Mouse (Mus musculus) left cerebral cortex, adult 11 months (tissue): ENCODE measurements around the gene Theg.

Experiments used
- DNase-seq: peaks from one replicate; pipeline ENCODE4 v3.0.0; 2022; ENCODE audit warnings: low spot score

Gene Theg

DNA sequence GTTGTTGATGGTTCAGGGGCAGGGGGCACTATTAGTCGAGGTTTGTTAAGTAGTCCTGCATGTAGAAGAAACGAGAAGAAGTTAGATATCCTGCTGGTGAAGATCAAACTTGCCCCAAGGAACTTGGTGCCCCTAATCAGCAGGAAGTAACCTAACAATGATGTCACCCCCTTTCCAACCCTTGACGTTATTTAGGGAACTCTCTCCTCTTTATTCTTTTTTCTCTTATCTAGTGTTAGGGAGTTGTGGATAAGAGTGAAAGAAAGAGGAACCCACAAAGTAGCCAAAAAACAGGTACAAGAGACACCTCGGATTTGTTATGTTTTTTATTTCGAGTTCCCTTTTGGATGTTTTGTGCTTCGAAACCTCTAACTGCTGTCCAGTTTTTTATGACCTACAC, 7.0 kb upstream of the Theg start:
- no peak for DNase-seq

DNA sequence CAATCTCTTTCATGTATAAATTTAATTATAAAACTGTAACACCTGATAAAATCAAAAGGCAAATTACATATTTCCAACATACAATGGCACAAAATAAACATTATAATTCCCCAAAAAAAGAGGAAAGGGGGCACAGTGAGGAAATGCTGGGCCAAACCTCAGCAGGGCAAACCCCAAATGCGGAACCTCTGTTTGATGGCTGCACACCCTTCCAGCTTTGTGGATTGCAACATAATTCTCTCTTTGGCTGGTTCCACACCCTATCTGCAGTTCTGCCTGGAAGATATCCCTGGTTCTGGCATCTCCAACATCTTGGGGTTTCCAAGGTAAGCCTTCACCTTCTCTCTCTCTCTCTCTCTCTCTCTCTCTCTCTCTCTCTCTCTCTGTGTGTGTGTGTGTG, 3.6 kb upstream of the Theg start:
- DNase-seq: no peak

DNA sequence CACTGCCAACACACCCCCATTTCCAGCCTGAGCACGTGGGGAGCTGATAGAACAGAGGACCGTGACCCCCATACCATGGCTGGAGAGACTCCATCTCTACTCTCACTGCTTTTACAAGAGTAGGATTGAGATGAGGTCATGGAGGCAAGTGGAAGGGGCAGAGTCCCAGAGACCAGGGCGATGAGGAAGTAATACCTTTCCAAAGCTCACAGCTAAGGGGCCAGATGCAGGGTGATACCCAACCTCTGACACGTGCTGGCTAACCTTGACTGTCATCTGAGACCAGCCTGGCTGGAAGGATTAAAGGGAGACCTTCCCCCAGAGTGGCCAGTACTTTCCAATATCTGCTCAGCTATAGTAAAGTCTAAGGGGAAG, 608 bp upstream of the Theg start:
- no peak for DNase-seq

DNA sequence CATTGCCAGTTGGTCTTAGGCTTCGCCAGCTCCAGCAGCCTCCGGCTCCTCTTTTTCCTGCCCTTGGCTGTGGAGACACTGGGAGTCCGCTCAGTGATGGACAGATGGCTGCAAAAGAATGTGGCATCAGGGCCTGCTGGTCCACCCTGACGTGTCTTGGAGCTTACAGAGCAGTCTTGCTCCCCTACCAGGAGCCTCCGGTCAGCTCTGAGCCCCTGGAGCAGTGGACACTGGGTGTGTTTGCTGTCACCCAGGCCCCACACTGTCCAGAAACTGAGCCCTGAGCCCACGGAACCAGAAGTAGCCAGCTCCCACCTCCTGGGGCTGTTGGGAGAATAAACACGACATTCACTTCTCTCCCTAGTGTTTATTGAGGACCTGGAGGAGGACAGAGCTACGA, 888 bp downstream of the Theg start:
- no peak for DNase-seq

DNA sequence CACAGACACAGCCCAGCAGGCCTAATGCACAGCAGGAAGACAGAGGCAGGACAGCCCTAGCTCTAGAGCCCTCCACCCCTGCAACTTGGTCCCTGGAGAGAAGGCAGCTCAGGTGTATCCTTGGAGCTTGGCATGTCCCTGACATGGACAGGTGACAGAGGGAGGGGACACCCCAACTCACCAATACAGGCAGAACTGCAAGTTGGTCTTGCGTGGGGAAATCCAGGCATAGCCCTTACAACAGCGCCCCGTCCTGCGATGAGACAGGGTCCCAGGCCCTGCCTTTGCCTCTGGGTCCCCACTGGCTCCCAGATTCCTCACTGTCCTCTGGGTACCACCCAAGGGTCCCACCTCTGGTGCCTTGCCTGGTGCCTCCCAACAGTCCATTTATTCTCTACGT, 1.4 kb downstream of the Theg start:
- DNase-seq: no peak

DNA sequence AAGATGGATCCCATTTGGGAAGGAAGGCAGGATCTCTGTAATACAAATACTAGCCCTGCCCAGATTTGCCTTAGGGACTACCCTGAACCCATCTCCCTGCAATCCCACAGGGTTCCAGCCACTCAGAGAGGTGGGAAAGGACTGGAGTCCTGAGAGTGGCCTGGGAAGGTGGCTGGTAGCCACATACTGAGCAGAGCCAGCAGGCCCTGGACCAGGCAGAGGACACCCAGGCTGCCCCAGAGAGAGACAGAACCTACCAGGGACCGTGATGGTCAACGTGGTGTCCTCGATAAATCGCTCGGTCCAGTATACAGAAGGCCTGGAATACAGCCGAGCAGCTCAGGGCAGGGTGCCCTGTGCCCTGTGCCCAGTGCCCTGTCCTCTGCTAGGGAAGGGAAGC, 2.0 kb downstream of the Theg start:
- no peak for DNase-seq

DNA sequence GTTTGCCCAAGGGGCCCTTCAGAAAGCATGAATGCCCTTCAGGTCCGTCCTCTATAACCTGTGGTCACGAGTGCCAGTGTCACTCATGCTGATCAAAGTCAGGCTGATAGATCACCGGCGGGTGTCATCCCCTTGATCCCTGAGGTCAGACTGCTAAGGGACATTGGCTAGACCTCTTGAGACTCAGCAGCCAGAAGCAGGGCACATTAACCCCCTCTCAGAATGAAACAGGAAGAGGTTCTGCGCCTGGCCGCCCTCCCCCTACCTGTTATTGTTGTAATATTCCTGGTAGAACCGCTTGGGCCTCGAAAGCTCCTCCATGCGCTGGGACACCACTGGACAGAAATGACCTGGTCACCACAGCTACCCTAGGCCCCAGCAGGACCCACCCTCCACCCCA, 2.7 kb downstream of the Theg start:
- no peak for DNase-seq

DNA sequence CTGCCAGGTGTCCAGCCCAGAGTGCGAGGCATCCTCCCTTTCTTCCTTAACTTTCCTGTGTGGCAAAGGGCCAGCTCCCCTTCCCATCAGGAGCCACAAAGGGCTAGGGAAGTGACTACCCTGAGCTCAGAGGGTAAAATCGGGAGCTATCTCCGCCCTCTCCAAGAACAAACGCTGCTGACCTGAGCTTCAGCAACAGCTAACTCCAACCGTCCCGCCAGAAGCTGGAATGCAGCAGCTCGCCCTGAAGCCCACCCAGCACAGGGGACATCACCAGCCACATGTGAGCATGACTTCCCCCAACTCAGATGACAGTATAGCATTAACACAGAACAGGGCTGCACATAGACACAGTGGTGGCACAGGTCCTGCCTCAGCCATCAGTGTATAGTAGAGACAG, 3.1 kb downstream of the Theg start:
- DNase-seq: no peak

DNA sequence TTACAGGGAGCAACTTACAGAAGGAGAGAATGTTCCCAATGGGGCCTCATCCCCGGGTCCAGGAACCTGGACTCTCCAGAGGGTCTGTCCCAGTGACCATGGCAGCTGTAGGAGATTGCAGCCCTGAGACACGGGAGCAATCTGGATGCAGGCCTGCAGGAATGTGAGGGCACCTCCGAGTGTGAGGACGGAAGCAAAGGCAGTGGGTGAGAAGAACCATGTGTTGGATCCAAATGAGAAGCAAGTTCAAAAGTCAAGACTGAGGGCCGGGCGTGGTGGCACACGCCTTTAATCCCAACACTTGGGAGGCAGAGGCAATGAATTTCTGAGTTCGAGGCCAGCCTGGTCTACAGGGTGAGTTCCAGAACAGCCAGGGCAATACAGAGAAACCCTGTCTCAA, 5.6 kb downstream of the Theg start:
- DNase-seq: no peak

DNA sequence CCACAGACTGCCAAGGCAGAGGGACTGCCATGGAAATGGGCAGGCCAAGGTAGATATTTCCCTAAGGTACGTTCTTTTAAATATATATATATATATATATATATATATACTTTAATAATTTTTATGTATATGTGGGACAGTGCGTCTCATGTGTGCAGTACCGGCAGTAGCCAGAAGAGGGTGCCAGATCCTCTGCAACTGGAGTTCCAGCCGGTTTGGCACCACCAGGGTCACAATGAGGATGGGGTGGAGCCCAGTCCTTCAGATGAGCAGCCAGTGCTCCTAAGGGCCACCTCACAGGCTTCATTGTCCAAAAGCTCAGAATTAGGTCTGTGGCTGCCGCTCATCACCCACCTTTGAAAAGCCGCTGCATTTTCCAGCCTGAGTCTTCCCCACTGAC, 6.3 kb downstream of the Theg start:
- no peak for DNase-seq

DNA sequence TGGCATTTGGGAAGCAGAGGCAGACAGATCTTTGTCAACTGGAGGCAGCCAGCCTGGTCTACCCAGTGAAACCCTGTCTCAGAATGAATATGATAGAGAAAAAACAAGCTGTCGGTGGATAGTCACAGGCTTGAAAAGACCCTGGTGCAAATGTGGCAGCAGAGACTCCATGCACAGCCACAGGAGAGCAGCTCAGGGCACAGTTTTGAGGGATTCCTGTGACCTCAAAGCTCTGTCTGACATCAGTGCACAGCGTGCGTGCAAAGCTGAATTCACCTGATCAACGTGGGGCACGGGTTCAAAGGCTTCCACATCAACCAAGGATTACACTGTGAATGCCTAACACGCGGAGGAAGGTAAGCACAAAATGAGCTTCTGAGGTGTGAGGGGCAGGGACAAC, 6.8 kb downstream of the Theg start:
- DNase-seq: no peak

DNA sequence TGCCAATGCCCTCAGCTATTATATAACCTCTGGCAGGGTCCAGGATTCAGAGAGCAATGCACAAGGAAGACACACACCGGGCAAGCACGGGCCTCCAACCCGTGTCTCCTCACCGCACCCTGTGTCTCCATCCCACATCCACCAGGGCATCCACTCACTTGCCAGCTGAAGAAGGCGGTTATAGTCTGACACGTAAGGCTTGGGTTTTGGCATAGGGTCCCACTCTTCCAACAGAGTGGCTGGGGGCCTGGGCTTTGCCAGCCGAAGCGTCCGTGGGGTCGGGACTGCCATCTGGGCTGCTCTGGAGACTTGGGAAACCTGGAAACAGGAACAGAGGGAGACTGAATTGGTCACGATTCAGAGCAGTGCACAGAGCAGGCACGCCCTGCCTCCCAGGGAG, 7.3 kb downstream of the Theg start:
- DNase-seq: no peak

DNA sequence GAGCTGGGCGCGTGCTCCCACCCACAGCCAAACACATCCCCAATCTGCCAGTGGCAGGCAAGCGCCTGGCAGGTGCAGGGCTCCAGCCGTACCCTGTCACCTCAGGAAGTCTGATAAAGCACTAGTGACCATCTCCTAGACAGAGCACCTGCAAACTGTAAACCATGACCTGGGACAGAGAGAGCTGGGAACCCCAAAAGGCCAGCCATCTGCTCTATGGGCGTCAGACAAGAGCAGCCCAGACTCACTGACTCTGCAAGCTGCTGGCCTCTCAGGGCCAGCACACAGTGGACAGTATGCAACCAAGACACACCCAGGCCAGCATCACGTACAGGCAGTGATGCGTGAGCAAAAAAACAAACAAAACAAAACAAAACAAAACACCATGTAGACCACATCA, 8.2 kb downstream of the Theg start:
- DNase-seq: no peak

DNA sequence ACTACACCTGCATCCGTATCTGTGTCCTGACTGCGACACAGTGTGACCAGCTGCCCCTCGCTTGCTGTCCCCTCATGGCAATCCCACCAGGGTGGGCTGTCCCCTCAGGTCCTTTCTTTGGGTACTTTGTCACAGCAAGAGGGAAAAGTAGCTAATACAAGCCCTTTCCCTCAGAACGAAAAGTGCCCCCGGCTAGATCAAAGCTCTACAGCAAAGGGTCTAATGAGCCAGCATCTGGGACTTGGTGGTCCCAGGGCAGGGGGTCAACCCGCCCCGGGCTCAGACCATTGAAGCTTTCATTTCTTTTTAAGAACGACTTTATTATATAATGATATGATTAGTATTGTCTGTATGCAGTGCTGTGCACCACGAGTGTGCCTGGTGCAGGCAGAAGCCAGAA, 8.9 kb downstream of the Theg start:
- DNase-seq: no peak

DNA sequence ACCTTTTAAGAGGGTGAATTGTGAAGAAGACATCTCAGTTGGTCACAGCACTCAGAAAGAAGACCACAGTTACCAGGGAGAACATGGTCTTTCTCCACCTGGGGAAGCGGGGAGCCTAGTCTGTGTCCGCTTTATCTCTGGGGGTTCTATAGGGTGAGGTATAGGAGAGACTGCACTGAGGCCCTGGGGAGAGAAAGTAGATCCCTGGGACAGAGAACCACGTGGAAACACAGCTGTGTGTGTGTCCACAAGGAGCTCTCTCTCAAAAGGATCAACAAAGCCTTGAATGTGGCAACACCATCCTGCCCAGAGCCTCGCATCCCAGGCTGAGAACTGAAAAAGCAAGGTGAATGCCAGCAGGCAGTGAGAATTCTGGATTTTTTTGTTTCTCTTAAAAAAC, 9.8 kb downstream of the Theg start:
- no peak for DNase-seq

DNA sequence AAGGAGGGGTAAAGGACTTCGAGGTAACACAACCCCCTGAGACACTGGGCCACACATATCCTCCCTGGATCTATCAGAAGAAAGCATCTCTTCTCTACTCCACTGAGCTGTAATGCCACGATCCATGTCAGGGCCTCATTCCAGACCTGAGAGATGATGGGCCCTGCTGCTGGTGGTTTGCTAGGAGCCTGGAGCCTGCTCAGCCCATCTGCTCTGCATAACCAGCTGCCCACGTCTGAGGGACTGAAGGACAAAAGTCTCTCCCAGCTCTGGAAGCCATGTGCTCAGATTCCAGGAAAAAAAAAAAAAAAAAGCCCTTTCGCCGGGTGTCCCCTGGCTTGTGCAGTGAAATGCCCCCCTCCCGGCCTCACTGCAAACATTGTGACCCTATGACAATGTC, 11.4 kb downstream of the Theg start:
- no peak for DNase-seq

DNA sequence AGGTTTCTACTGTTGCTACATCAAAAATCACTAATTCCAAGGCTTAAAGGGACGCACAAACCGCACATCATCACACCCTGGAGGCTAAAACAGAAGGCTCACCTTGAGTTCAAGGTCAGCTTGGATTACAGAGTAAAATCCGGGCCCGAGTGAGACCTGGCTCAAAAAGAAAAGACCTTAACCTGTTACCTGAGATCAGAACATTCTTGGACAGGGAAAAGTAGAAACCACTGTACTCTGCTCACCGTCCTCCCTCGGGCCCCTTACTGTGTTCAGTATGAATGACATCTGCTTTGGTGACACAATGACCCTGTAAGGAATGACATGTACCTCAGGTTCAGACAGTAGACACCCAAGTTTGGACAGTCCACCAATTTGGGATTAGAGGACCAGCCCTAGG, 12.3 kb downstream of the Theg start:
- DNase-seq: no peak

DNA sequence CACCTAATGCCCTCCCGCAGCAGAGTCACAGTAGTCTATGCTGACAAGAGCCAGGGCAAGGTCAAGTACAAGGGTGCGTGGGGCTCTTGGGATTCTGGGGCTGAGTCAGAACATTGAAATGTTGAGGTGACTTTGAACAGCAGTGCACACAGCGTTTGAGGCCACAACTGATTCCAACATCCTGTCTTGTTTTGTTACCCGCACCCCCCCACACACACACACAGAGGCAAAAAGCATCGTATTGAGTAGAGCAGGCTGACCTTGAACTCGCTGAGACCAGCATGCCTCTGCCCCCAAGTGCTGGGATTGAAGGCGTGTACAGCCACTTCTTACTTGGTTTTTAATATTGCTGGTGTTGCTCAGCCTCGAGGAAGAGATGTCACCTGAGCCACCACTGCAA, 12.8 kb downstream of the Theg start:
- DNase-seq: no peak

DNA sequence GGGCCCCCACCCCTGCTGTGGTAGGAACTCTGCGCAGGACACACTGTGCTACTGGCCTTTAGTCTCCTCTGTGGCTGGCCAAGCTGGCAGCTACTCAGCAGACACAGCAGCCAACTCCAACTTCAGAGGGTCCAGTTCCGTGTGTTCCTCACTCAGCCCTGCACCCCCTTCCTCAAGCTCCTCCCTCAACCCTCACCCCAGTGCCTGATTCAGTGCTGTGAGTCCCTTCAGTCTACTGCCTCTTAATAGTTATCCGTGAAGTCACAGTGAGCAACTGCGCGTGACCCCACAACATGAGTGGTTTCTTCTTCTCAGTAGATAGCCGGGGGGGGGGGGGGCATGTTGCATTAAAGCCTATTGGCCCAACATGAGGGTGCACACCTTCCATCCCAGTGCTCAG, 13.5 kb downstream of the Theg start:
- DNase-seq: no peak

DNA sequence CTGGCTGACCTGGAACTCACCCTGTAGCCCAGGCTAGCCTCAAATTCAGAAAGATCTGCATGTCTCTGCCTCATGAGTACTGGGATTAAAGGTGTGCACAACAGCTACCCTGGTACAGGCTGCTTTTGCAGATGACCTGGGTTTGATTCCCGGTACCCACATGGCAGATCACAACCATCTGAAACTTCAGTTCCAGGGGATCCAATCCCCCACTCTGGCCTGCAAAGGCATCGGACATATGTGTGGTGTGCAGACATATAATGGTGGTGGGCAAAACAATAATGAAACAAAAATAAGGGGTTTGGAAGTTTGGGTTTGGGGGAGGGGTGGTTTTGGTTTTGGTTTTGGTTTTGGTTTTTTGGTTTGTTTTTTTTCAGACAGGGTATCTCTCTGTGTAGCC, 15.8 kb downstream of the Theg start:
- DNase-seq: no peak

DNA sequence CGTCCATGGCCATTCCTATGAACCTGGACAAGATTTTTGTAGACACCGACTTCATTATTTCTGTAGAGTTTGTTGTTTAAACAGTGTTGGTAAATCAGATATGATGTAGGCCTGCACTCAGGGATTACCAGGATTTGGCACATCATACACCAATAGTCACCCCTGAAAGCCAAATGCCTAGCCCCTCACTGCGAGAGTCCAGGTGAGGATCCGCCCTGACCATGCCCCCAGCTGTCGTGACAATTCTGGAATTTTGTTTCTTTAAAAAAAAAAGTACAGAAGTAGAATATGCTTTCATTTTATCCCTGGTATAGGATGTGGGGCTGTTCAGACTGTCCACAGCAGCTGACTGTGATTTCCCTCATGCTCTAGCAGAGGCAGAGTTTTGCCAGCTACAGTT, 17.2 kb downstream of the Theg start:
- no peak for DNase-seq

DNA sequence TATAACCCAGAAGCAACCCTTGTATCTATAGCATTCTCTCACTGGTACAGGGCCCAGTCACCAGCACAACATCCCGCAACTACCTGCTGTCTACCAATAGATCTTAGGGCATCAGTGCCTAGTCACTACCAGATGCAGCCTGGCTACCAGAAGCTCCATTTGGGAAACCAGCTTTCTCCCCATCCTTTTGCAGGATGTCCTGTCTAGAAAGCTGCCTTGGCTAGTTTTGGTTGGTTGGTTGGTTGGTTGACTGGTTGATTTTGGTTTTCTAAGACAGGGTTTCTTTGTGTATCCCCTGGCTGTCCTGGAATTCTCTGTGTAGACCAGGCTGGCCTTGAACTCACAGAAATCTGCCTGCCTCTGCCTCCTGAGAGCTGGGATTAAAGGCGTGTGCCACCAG, 27.4 kb downstream of the Theg start:
- DNase-seq: no peak

DNA sequence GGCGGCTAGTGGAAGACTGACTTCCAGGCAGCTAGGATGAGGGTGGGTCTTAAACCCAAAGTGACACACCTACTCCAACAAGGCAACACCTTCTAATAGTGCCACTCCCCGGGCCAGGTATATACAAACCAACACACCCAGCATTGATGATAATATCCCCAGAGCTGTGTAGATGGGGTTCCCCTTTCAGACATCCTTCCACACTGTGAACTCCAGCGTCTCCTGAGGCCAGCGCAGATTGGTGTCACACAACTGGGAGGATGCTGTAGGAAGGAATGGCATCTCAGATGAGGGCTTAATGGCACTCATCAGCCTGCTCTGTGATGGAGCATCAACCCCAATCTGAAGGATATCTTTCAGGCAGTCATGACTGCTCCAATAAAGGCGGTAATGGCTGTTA, 29.6 kb downstream of the Theg start:
- no peak for DNase-seq

DNA sequence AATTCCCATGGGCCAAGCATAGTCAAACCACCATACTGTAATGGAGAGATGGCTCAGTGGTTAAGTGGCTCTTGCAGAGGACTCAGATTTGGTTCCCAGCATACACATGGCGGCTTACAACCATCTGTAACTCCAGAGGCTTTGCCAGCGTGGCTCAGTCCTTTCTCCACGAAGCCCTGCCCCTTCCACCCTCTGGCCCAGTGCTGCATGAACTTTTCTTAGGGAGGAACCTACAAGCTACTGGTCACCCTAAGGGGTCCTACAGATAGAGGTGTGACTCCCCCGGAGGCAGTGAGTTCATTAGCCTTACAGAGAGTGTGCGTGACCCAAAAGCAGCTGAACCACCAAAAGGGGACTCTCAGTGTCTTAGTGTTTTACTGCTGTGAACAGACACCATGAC, 30.2 kb downstream of the Theg start:
- DNase-seq: no peak

DNA sequence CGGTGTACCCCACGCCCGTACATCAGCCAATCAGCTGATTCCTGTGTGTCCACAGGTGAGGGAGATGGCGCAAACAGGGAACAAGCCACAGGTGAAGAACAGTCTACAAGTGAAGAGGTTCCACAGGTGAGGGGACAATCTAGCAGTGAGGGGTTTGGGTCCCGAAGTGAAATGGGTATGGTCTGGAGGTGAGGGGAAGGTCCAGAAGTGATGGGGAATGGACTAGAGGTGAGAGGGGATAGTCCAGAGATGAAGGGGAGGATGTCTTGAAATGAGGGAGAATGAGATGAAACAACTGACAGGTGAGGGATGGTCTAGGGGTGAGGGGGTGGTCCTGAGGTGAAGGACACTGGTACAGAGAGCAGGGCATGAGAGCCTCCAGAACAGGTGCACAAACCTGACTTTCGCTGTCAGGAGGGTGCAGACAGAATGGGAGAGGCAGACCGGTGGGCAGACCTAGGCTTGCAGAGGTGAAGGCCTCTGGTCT, 31.9 kb downstream of the Theg start:
- no peak for DNase-seq
